Mouse (Mus musculus) myocyte (in vitro differentiated cells): ENCODE data around the gene Gng2. TPM values are rescaled to one million over a fixed set of nuclear protein-coding genes. Genes with fewer than 3 reads are reported as not detected.

Experiments
- H3K27me3 ChIP-seq: one replicate; pipeline ENCODE4 v1.6.1; 2011; ENCODE audit not compliant: control insufficient read depth, insufficient read depth, insufficient read length
- H3K36me3 ChIP-seq: one replicate; pipeline ENCODE4 v1.6.1; 2011; ENCODE audit not compliant: control insufficient read depth, insufficient read depth
- H3K4me2 ChIP-seq: one replicate; pipeline ENCODE4 v1.6.1; 2011; ENCODE audit warnings: low read depth, control low read depth
- H3K4me3 ChIP-seq: one replicate; pipeline ENCODE4 v1.5.1; 2011; ENCODE audit warnings: mild to moderate bottlenecking, control low read depth, moderate library complexity
- H3K79me2 ChIP-seq: one replicate; pipeline ENCODE4 v1.6.1; 2011; ENCODE audit not compliant: control insufficient read depth, insufficient read depth
- H3ac ChIP-seq: one replicate; pipeline ENCODE4 v1.6.1; 2011; ENCODE audit not compliant: control insufficient read depth, insufficient read length
- CEBPB ChIP-seq: IDR thresholded peaks from 2 replicates; pipeline ENCODE4 v1.6.1; 2011; ENCODE audit warnings: mild to moderate bottlenecking, moderate library complexity; ENCODE audit not compliant: poor library complexity, insufficient read depth, severe bottlenecking
- MAX ChIP-seq: IDR thresholded peaks from one replicate; pipeline ENCODE4 v1.6.1; 2011; ENCODE audit warnings: low read depth, mild to moderate bottlenecking, control low read depth
- MYOD1 ChIP-seq, 3 experiments: IDR thresholded peaks; one replicate each; pipeline ENCODE4 v1.6.1; 2011; ENCODE audit warnings: control low read depth in 2 of 3, low read depth in 2 of 3, mild to moderate bottlenecking in 2 of 3, moderate library complexity in 1 of 3; ENCODE audit not compliant: insufficient read length in 2 of 3, control insufficient read depth in 1 of 3
- MYOG ChIP-seq, 3 experiments: IDR thresholded peaks; one replicate each; pipeline ENCODE4 v1.6.1; 2011; ENCODE audit warnings: control low read depth in 2 of 3, low read depth in 2 of 3, mild to moderate bottlenecking in 2 of 3; ENCODE audit not compliant: insufficient read length in 2 of 3, control insufficient read depth in 1 of 3, insufficient read depth in 1 of 3
- POLR2A ChIP-seq: IDR thresholded peaks from one replicate; pipeline ENCODE4 v1.6.1; 2011; ENCODE audit warnings: low read depth, mild to moderate bottlenecking, control low read depth, moderate library complexity; ENCODE audit not compliant: insufficient read length
- POLR2AphosphoS2 ChIP-seq: IDR thresholded peaks from one replicate; pipeline ENCODE4 v1.6.1; 2011; ENCODE audit warnings: low read depth, control low read depth; ENCODE audit not compliant: insufficient read length
- REST ChIP-seq: IDR thresholded peaks from one replicate; pipeline ENCODE4 v1.6.1; 2011; ENCODE audit warnings: mild to moderate bottlenecking, control low read depth, moderate library complexity; ENCODE audit not compliant: insufficient read depth, insufficient read length
- SRF ChIP-seq: IDR thresholded peaks from one replicate; pipeline ENCODE4 v1.6.1; 2011; ENCODE audit warnings: low read depth; ENCODE audit not compliant: control insufficient read depth, insufficient read length
- TCF12 ChIP-seq: IDR thresholded peaks from one replicate; pipeline ENCODE4 v1.6.1; 2011; ENCODE audit warnings: mild to moderate bottlenecking, control low read depth; ENCODE audit not compliant: poor library complexity, insufficient read depth, severe bottlenecking
- TCF3 ChIP-seq: IDR thresholded peaks from one replicate; pipeline ENCODE4 v1.6.1; 2011; ENCODE audit warnings: low read depth, control low read depth; ENCODE audit not compliant: insufficient read length
- polyA plus RNA-seq: library from polyadenylated mRNA; unstranded; fragments of >200 nt; fragmentation: generic; extraction: Trizol; gene quantifications from one replicate; pipeline ENCODE4 v1.2.1, GENCODE M21; 2012; ENCODE audit warnings: missing spikeins

The Gng2 gene
- polyA plus RNA-seq, 1 experiment, result 5.0 TPM

DNA sequence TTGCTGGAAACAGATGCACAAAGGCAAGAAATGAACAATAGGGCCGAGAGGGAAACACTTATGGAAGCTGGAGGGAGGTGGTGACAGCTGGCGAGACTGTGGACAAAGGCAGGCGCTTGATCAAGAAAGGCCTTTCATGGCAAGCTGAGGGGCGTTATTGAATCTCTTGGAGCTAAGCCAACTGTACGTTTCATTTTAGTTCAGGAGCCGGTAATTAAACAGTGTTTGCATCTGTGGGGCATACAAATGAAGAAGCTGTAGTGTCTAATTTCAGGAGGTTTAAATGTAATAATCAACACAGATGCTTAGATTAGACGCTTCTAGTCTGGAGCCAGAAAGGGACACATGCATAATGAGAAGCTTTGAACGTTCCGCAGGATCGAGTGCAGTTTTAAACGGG lies 151.9 kb downstream of the Gng2 start:
- Histone ChIP-seq H3K4me2 (no peak overlapping the region), H3K79me2 (peaks cover 13% of the 10 kb centered on the region), H3K36me3 (no peaks in the 10 kb centered on the region), H3K4me3 (no peak overlapping the region), H3ac (no peak overlapping the region), H3K27me3 (peaks cover 8% of the 10 kb centered on the region)
- no peak for TF ChIP-seq TCF12
- TF ChIP-seq POLR2AphosphoS2, result no peak
- no peak for TF ChIP-seq MYOG (IDR thresholded peaks at IDR 0.05; ENCODE audit: control insufficient read depth in 1 of 3, insufficient read depth in 1 of 3, insufficient read length in 2 of 3, low read depth in 2 of 3)

DNA sequence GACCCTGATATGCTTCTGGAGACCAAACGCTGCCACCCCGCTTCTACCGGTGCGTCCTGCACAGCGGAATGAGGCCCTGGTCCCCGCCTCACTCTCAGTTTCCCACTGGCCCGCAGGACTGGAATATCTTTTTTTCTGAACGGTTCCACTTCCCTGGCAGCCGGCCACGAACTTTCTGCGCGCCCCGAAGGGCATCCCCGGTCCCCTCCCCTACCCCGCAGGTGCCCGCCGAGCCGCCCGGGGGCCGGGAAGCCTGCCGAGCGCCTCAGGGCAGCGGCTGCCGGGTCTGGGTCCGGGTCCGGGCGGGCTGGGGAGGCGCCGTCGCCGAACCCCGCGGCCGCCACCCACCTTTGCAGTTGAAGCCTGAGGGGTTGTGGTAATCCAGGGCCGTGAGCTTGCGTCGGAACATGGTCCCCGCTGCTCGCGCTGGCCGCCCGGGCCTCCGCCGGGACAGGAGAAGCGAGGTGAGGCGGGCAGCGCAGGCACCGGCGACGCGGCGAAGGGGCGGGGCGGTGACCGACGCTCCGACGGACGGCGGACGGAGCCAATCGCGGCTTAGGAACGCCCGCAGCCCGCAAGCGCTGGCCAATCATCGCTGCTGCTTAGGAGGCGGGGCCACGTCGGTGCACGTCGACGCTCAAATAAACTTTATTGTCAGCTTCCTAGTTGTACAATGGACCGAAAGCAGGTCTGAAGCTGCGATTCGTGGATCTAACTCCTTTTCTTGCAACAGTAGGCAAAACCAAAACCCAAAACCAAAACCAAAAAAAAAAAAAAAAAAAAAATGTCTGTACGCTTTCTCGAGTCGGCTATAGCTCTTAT lies 153.9 kb downstream of the Gng2 start, which contains the start of gene Rtraf:
Gene Rtraf, minus strand, starts transcription at position 504 of the 822 bp plus-strand sequence.
- H3K4me3 ChIP-seq, result peak within 1 kb of the TSS; percentile 55
- TF ChIP-seq POLR2A, result peak; percentile 80
- TF ChIP-seq POLR2AphosphoS2, result peak; percentile 67
- no peak for TF ChIP-seq MAX
- peak; percentile 67 for TF ChIP-seq SRF
- no peak for TF ChIP-seq MYOD1 (IDR thresholded peaks at IDR 0.05; ENCODE audit: control insufficient read depth in 1 of 3, insufficient read length in 2 of 3, low read depth in 2 of 3)
- no peak for TF ChIP-seq REST
- no peak for TF ChIP-seq CEBPB
- TF ChIP-seq MYOG (IDR thresholded peaks at IDR 0.05; ENCODE audit: control insufficient read depth in 1 of 3, insufficient read depth in 1 of 3, insufficient read length in 2 of 3, low read depth in 2 of 3), result peak in 1 of 3 experiments; percentile 3
- TF ChIP-seq TCF3, result no peak
- no peak for TF ChIP-seq TCF12

More for the DNA sequence above, 153.9 kb downstream of the Gng2 start, which contains the start of gene Rtraf:
- peaks cover 5% of the 10 kb centered on the region for H3K27me3 ChIP-seq
- peaks cover 7% of the 10 kb centered on the region for H3K36me3 ChIP-seq
- H3ac ChIP-seq, result peak within 1 kb of the TSS; percentile 42
- peaks cover 19% of the 10 kb centered on the region for H3K79me2 ChIP-seq
- H3K4me2 ChIP-seq, result peak within 1 kb of the TSS; percentile 92

Other genes with a start within 250 kb of the Gng2 start
- gene Nid2, start 226.4 kb downstream of the Gng2 start, polyA plus RNA-seq, result 52.6 TPM
- 161 TPM for gene Rtraf, start 153.8 kb downstream of the Gng2 start, polyA plus RNA-seq
- 10.5 TPM for gene Saysd1, start 160.9 kb upstream of the Gng2 start, polyA plus RNA-seq
- gene Kcnk5, start 204.2 kb upstream of the Gng2 start, polyA plus RNA-seq, result 7.2 TPM